Mouse (Mus musculus) small intestine, adult 2 months (tissue): ENCODE results near the gene Rapgef2. TPM values are rescaled to one million over a fixed set of nuclear protein-coding genes. Genes with fewer than 3 reads are reported as not detected.

Experiments
- H3K27ac ChIP-seq: fragments of 200-500 bp; 2 replicates; pipeline ENCODE4 v1.5.1; 2012; ENCODE audit warnings: low read depth, low read length, control low read depth, inconsistent platforms; ENCODE audit not compliant: insufficient read depth
- H3K27me3 ChIP-seq: fragments of 200-500 bp; 2 replicates; pipeline ENCODE4 v1.6.1; 2012; ENCODE audit warnings: mild to moderate bottlenecking, moderate library complexity, low read length, inconsistent platforms; ENCODE audit not compliant: control insufficient read depth, insufficient read depth
- H3K36me3 ChIP-seq: fragments of 200-500 bp; 2 replicates; pipeline ENCODE4 v1.6.1; 2012; ENCODE audit warnings: mild to moderate bottlenecking, low read length, control low read depth, inconsistent platforms; ENCODE audit not compliant: control insufficient read depth, insufficient read depth
- H3K4me1 ChIP-seq: fragments of 200-500 bp; 2 replicates; pipeline ENCODE4 v1.6.1; 2012; ENCODE audit warnings: low read length, inconsistent platforms, mixed read lengths; ENCODE audit not compliant: control insufficient read depth, insufficient read depth, insufficient read length
- H3K4me3 ChIP-seq: fragments of 200-500 bp; 2 replicates; pipeline ENCODE4 v1.5.1; 2012; ENCODE audit warnings: low read depth, mild to moderate bottlenecking, control low read depth, inconsistent platforms, low read length, moderate library complexity
- CTCF ChIP-seq: fragments of 200-500 bp; IDR thresholded peaks from 2 replicates; pipeline ENCODE4 v1.5.1; 2012; ENCODE audit warnings: low read depth, mild to moderate bottlenecking, control low read depth, inconsistent platforms, low read length, moderate library complexity, mixed read lengths; ENCODE audit not compliant: insufficient replicate concordance, insufficient read length; ENCODE audit errors: extremely low read depth
- POLR2A ChIP-seq: fragments of 200-500 bp; IDR thresholded peaks from 2 replicates; pipeline ENCODE4 v1.6.1; 2012; ENCODE audit warnings: low read depth, mild to moderate bottlenecking, control low read depth, inconsistent platforms, low read length, moderate library complexity
- WGBS: fragments of 180-500 bp; shearing (Covaris S2); methylation state at CpG from one replicate; pipeline ENCODE4 v1.1.7; 2018; 5-methylcytosine and 5-hydroxymethylcytosine counted together
- polyA plus RNA-seq: library from polyadenylated mRNA; depleted of rRNA; stranded (reverse); fragments of >200 nt; gene quantifications from 2 replicates; pipeline ENCODE4 v1.2.3, GENCODE M21; 2012; rRNA removed

Gene Rapgef2
- polyA plus RNA-seq, 1 experiment: 8.5 TPM

DNA sequence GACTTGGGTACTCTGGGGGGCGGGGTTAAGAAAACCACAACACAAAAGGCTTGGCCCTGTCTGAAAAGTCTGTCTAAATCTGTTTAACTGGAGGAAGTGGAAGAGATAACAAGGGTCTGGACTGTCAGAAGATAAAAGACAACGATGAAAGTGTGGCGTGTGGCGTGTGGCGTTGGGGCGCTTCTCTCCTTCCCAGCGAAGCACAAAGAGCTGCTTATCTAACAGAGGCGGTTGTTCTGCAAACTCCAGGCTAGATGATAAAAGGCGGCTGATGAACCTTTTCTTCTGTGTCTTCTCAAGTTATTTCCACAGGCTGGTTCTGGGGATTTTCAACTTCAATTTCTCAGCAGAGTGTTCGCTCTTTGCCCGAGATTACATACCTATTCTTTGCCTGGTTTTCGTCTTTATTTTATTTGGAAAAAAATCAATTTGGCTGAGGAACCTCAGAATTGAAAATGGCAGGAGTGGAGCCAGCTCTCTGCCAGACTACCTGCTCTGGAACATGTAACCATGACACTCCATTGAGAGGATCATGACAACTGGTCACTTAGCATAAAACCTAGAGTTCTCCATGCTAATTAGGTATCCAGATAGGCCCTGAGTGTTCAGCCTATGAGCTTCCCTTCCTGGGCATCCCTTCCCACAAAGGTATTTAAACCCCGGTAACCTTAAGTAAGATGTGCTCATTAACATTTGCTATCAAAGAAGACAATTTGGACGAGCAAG is 258.0 kb downstream of the Rapgef2 start:
- Histone ChIP-seq H3K27ac (no peak overlapping the region), H3K4me3 (no peak overlapping the region), H3K4me1 (no peaks in the 10 kb centered on the region), H3K27me3 (no peaks in the 10 kb centered on the region), H3K36me3 (no peaks in the 10 kb centered on the region)
- no peak for TF ChIP-seq CTCF
- no peak for TF ChIP-seq POLR2A
- WGBS: 53% methylated on average over 14 of the region's 14 CpGs

DNA sequence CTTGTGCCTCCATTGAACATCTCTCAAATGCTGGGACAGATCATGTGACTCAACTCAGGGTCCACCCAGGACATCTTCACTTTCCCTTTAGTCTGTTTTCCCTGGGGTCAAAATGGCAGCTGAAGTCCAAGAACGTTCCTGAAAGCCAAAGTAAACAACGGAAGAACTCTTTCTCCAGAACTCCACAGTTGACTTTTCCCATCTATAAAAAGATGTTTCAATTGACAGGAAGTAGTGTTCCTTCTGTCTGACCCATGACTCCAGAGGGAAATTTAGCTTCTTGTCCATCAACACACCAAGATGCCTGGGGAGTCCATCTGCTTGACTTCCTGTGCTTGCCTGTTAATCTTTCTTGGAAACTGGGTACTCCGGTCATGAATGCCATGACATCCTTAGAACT is 260.3 kb downstream of the Rapgef2 start:
- Histone ChIP-seq H3K4me3 (no peak overlapping the region), H3K27me3 (no peaks in the 10 kb centered on the region), H3K27ac (no peak overlapping the region), H3K36me3 (no peaks in the 10 kb centered on the region), H3K4me1 (no peaks in the 10 kb centered on the region)
- TF ChIP-seq CTCF (no peak), POLR2A (no peak)
- 75% methylated on average over 3 of the region's 3 CpGs for WGBS

- Histone ChIP-seq H3K4me3 (no peak overlapping the region), H3K36me3 (no peaks in the 10 kb centered on the region), H3K4me1 (no peaks in the 10 kb centered on the region), H3K27ac (no peak overlapping the region), H3K27me3 (no peaks in the 10 kb centered on the region)
- WGBS: 89% methylated on average over 6 of the region's 6 CpGs
- TF ChIP-seq CTCF (no peak), POLR2A (no peak)
These were observed 262.5 kb downstream of the Rapgef2 start for GRCm38 (mm10) chr3:79023735-79024328.

DNA sequence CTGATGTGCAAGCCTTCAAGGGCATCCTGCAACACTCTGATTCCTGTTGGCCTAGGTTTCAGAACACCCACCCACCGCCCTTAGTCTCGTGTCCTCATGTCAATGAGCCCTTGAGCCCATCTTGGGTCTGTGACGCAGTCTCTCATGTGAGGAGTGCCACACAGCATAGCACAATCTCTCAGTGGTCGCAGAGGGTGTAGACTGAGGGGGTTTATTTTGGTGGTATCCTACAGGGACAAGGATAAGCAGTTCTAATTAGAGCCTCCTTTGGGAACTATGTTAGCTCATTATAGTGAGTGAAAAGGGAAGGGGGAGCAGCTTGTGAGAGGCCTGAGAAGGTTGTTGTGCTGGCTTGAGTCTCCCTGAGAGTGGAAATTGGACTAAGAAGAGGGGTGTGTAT is 263.6 kb downstream of the Rapgef2 start:
- WGBS: 84% methylated on average over 4 of the region's 4 CpGs
- TF ChIP-seq CTCF: no peak
- no peak for TF ChIP-seq POLR2A

GRCm38 (mm10) chr3:79017440-79017839 is 268.9 kb downstream of the Rapgef2 start:
- Histone ChIP-seq H3K27ac (no peak overlapping the region), H3K36me3 (no peaks in the 10 kb centered on the region), H3K4me1 (no peaks in the 10 kb centered on the region), H3K27me3 (no peaks in the 10 kb centered on the region), H3K4me3 (no peak overlapping the region)
- WGBS: 79% methylated on average over 4 of the region's 4 CpGs
- TF ChIP-seq CTCF (no peak), POLR2A (no peak)

More for the DNA sequence above, 263.6 kb downstream of the Rapgef2 start:
- H3K36me3 ChIP-seq: no peaks in the 10 kb centered on the region
- no peak overlapping the region for H3K4me3 ChIP-seq
- no peaks in the 10 kb centered on the region for H3K27me3 ChIP-seq
- no peak overlapping the region for H3K27ac ChIP-seq
- H3K4me1 ChIP-seq: no peaks in the 10 kb centered on the region

DNA sequence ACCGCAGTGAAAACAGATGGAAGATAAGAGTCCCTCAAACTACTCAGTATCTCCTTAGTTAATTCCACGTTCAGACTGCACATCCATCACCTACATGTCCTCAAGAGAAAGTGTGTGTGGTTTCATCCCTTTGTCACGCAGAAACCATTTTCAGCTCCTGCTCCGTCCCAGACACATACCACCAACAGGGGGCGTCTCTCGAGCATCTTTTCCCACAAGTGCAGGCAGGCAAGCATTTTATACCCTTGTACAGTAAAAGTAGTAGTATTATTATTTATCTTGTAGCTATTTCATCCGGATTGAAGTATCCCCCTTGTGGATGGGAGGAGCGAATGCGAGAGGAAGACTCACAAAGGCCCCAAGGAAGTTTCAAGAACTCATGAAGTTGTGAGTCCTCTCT is 269.5 kb downstream of the Rapgef2 start:
- no peaks in the 10 kb centered on the region for H3K36me3 ChIP-seq
- WGBS: 85% methylated on average over 9 of the region's 9 CpGs
- no peaks in the 10 kb centered on the region for H3K27me3 ChIP-seq
- no peak overlapping the region for H3K27ac ChIP-seq
- no peak for TF ChIP-seq POLR2A
- TF ChIP-seq CTCF: no peak
- H3K4me1 ChIP-seq: no peaks in the 10 kb centered on the region
- no peak overlapping the region for H3K4me3 ChIP-seq

DNA sequence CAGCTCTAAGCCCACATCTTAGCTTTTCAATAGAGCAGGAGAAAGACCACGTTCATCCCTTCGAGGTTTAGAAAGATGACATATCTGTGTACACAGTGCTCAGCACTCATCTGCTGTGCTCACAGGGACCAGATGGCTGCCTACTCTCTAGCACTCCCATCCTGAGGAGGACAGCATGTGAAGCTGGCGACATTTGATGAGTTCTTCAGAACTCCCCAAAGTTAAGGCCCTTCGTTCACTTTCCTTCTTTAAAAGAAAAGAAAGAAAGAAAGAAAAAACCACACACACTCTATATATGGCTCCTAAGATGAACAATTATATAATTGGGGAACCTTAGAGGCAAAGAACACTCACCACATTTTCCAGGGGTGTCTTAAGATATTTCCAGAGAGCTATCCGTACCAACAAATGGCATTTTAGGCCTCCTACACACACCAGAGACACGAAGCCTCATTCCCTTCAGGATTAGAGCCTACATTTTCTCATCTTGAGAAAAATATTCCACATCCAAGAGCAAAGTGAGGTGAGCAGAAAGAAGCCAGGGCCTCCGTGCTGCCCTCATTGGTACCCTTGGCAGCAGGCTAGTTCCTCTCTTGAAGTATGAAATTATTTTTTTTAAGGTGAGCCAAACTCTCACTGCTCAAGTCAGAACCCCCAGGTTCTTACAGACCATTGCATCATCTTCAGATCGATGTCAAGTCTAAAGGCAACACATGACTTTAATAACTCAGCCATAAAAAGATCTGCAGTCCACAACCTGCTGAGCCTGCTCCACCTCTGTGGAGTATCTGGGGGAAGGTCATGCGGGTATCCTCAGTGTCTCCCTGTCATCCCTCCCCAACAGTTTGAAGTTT is 270.5 kb downstream of the Rapgef2 start:
- TF ChIP-seq POLR2A (no peak), CTCF (no peak)
- Histone ChIP-seq H3K4me1 (no peaks in the 10 kb centered on the region), H3K27me3 (no peaks in the 10 kb centered on the region), H3K4me3 (no peak overlapping the region), H3K27ac (no peak overlapping the region), H3K36me3 (no peaks in the 10 kb centered on the region)
- WGBS: 77% methylated on average over 9 of the region's 9 CpGs

Other genes starting within 250 kb of the Rapgef2 start
- not detected in 2 replicates for gene Gm17359, start 50.1 kb upstream of the Rapgef2 start, polyA plus RNA-seq